Mouse (Mus musculus) CH12.LX (cell line): ENCODE data around the gene Polk. TPM values are rescaled to one million over a fixed set of nuclear protein-coding genes. Genes with fewer than 3 reads are reported as not detected.

Experiments used
- DNase-seq: peaks from one replicate; pipeline ENCODE4 v3.0.0-alpha.2; 2013; ENCODE audit errors: extremely low read depth
- H3K27ac ChIP-seq: 2 replicates; pipeline ENCODE4 v1.5.1; 2012; ENCODE audit warnings: low read depth, mild to moderate bottlenecking, control low read depth, moderate library complexity; ENCODE audit not compliant: insufficient read depth
- H3K27me3 ChIP-seq: replicated peaks from 2 replicates; pipeline ENCODE3; 2012; ENCODE audit warnings: inconsistent platforms
- H3K36me3 ChIP-seq, 2 experiments: replicated peaks in 1 of 2; 2 replicates each; pipeline versions ENCODE3 to v1.6.1; 2012; ENCODE audit warnings: inconsistent platforms in 1 of 2, low read length in 1 of 2, mild to moderate bottlenecking in 1 of 2, mixed read lengths in 1 of 2, moderate library complexity in 1 of 2; ENCODE audit not compliant: control insufficient read depth in 1 of 2, insufficient read depth in 1 of 2
- H3K4me1 ChIP-seq, 2 experiments: 2 replicates each; pipeline ENCODE4 v1.6.1; 2012; ENCODE audit warnings: inconsistent platforms in 1 of 2, moderate library complexity in 1 of 2; ENCODE audit not compliant: insufficient read depth in 2 of 2, control insufficient read depth in 1 of 2
- H3K4me2 ChIP-seq: 2 replicates; pipeline ENCODE4 v1.6.1; 2012; ENCODE audit warnings: low read depth, mild to moderate bottlenecking, control low read depth; ENCODE audit not compliant: poor library complexity, insufficient read depth, severe bottlenecking
- H3K4me3 ChIP-seq, 3 experiments: fragments of 150-350 bp in 1 of 3; sonication (generic) in 1 of 3; replicated peaks in 1 of 3; 2 replicates each; pipeline versions ENCODE3 to v1.5.1; 2011 to 2012; ENCODE audit warnings: low read depth in 2 of 3, low read length in 2 of 3, mild to moderate bottlenecking in 2 of 3, moderate library complexity in 2 of 3, control low read depth in 1 of 3, improper control_type of control experiment in 1 of 3, inconsistent platforms in 1 of 3, mixed read lengths in 1 of 3; ENCODE audit not compliant: poor library complexity in 1 of 3
- H3K79me2 ChIP-seq: replicated peaks from 2 replicates; pipeline ENCODE4 v1.6.1; 2012; ENCODE audit warnings: mild to moderate bottlenecking, moderate library complexity; ENCODE audit not compliant: control insufficient read depth, poor library complexity, insufficient read depth, severe bottlenecking; ENCODE audit errors: extremely low read depth
- H3K9ac ChIP-seq: 2 replicates; pipeline ENCODE4 v1.6.1; 2012; ENCODE audit warnings: low read depth, mild to moderate bottlenecking, control low read depth, moderate library complexity; ENCODE audit not compliant: insufficient read depth
- H3K9me3 ChIP-seq: replicated peaks from 2 replicates; pipeline ENCODE3; 2012; ENCODE audit warnings: low read length, inconsistent platforms, mixed read lengths
- CHD1 ChIP-seq: IDR thresholded peaks from 2 replicates; pipeline ENCODE4 v1.6.1; 2012; ENCODE audit warnings: low read depth, low read length, improper control_type of control experiment, inconsistent platforms
- CTCF ChIP-seq, 2 experiments: IDR thresholded peaks in 1 of 2; conservative IDR thresholded peaks in 1 of 2; 2 replicates each; pipeline ENCODE4 v1.5.1; 2011 to 2012; ENCODE audit warnings: low read depth in 2 of 2, low read length in 2 of 2, improper control_type of control experiment in 1 of 2, inconsistent platforms in 1 of 2, mild to moderate bottlenecking in 1 of 2, moderate library complexity in 1 of 2
- E2F4 ChIP-seq: IDR thresholded peaks from 2 replicates; pipeline ENCODE4 v1.6.1; 2011; ENCODE audit warnings: low read depth, low read length, improper control_type of control experiment; ENCODE audit not compliant: insufficient replicate concordance
- ELF1 ChIP-seq: IDR thresholded peaks from 2 replicates; pipeline ENCODE4 v1.6.1; 2014; ENCODE audit warnings: low read depth, mild to moderate bottlenecking, inconsistent platforms, low read length, improper control_type of control experiment
- ETS1 ChIP-seq: conservative IDR thresholded peaks from 2 replicates; pipeline ENCODE4 v1.6.1; 2012; ENCODE audit warnings: low read depth, mild to moderate bottlenecking, inconsistent platforms, low read length, improper control_type of control experiment, moderate library complexity
- HCFC1 ChIP-seq: IDR thresholded peaks from 2 replicates; pipeline ENCODE4 v1.6.1; 2012; ENCODE audit warnings: low read depth, mild to moderate bottlenecking, inconsistent platforms, low read length, improper control_type of control experiment
- JUND ChIP-seq: conservative IDR thresholded peaks from 2 replicates; pipeline ENCODE4 v1.6.1; 2011; ENCODE audit warnings: low read depth, low read length, improper control_type of control experiment
- KAT2A ChIP-seq: IDR thresholded peaks from 2 replicates; pipeline ENCODE4 v1.6.1; 2012; ENCODE audit warnings: low read length, improper control_type of control experiment, inconsistent platforms; ENCODE audit not compliant: insufficient replicate concordance
- MAFK ChIP-seq: IDR thresholded peaks from 2 replicates; pipeline ENCODE4 v1.6.1; 2011; ENCODE audit warnings: low read length, improper control_type of control experiment; ENCODE audit not compliant: insufficient replicate concordance
- MAX ChIP-seq: IDR thresholded peaks from 2 replicates; pipeline ENCODE4 v1.6.1; 2011; ENCODE audit warnings: low read length, improper control_type of control experiment
- MAZ ChIP-seq: IDR thresholded peaks from 2 replicates; pipeline ENCODE4 v1.6.1; 2012; ENCODE audit warnings: low read depth, mild to moderate bottlenecking, inconsistent platforms, low read length, improper control_type of control experiment, moderate library complexity
- MEF2A ChIP-seq: IDR thresholded peaks from 2 replicates; pipeline ENCODE4 v1.6.1; 2014; ENCODE audit warnings: low read depth, mild to moderate bottlenecking, inconsistent platforms, low read length, improper control_type of control experiment, borderline replicate concordance
- MXI1 ChIP-seq: IDR thresholded peaks from 2 replicates; pipeline ENCODE4 v1.6.1; 2011; ENCODE audit warnings: mild to moderate bottlenecking, low read depth, low read length, improper control_type of control experiment
- MYC ChIP-seq: IDR thresholded peaks from 2 replicates; pipeline ENCODE4 v1.6.1; 2011; ENCODE audit warnings: low read depth, mild to moderate bottlenecking, improper control_type of control experiment, low read length
- NELFE ChIP-seq: IDR thresholded peaks from 2 replicates; pipeline ENCODE4 v1.6.1; 2011; ENCODE audit warnings: low read depth, low read length, improper control_type of control experiment
- NRF1 ChIP-seq: IDR thresholded peaks from 2 replicates; pipeline ENCODE4 v1.6.1; 2014; ENCODE audit warnings: low read depth, mild to moderate bottlenecking, inconsistent platforms, low read length, improper control_type of control experiment, moderate library complexity
- RAD21 ChIP-seq: IDR thresholded peaks from 2 replicates; pipeline ENCODE4 v1.6.1; 2011; ENCODE audit warnings: low read depth, mild to moderate bottlenecking, low read length, improper control_type of control experiment, moderate library complexity
- SIN3A ChIP-seq: IDR thresholded peaks from 2 replicates; pipeline ENCODE4 v1.6.1; 2012; ENCODE audit warnings: low read length, improper control_type of control experiment, inconsistent platforms
- SMC3 ChIP-seq: IDR thresholded peaks from 2 replicates; pipeline ENCODE4 v1.6.1; 2011; ENCODE audit warnings: low read depth, low read length, improper control_type of control experiment
- TBP ChIP-seq: conservative IDR thresholded peaks from 2 replicates; pipeline ENCODE4 v1.6.1; 2011; ENCODE audit warnings: low read depth, low read length, improper control_type of control experiment
- UBTF ChIP-seq: IDR thresholded peaks from 2 replicates; pipeline ENCODE4 v1.6.1; 2012; ENCODE audit warnings: low read depth, mild to moderate bottlenecking, inconsistent platforms, low read length, improper control_type of control experiment, moderate library complexity
- USF2 ChIP-seq: conservative IDR thresholded peaks from 2 replicates; pipeline ENCODE4 v1.6.1; 2011; ENCODE audit warnings: low read depth, low read length, improper control_type of control experiment
- dilution Hi-C: fragments of 300-500 bp; cut with MboI; formaldehyde crosslinking; loops from 2 replicates; pipeline ENCODE4 v1.14.3; 2020; ENCODE audit warnings: low sequenced_read_pairs; ENCODE audit not compliant: extremely low pct_unique_long_range_greater_than_20kb, extremely low pct_ligation_motif_present
- in situ Hi-C: fragments of 300-500 bp; cut with MboI; formaldehyde crosslinking; loops from 3 replicates; pipeline ENCODE4 v1.14.3; 2019; ENCODE audit warnings: low sequenced_read_pairs, low pct_ligation_motif_present, low pct_unique_long_range_greater_than_20kb, mixed read lengths
- polyA plus RNA-seq: library from polyadenylated mRNA; unstranded; fragments of >175 nt; gene quantifications from 2 replicates; pipeline ENCODE4 v1.2.1, GENCODE M21; 2012; ENCODE audit warnings: low read depth; ENCODE audit not compliant: insufficient read length
- total RNA-seq, 2 experiments: library from RNA; depleted of rRNA; stranded (reverse); fragments of 300-350 nt in 1 of 2; fragments of >200 nt in 1 of 2; gene quantifications; 2 replicates each; pipeline ENCODE4 v1.2.3; 2012 to 2014

The Polk gene
- total and polyA plus RNA-seq, 3 experiments, result 10.4 to 12.9 (median 10.5) TPM

DNA sequence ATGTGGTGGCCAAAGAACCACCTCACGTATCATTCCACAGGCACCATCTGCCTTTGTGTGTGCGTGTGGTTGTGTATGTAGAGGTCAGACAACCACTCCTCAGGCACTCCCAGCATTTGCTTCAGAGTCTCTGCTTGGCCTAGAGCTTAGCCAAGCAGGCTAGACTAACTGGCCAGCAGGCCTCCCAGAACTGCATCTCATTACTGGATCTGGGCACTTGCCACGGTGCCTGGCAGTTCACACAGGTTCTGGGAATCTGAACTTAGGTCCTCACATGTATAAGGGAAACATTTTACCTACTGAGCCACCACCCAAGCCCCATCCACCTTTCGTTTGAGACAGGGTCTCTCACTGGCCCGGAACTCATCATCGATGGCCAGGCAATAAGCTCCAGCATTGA lies 10.2 kb downstream of the Polk start:
- Histone ChIP-seq H3K79me2 (peaks cover 30% of the 10 kb centered on the region), H3K4me1 (peaks cover 4 to 15% of the 10 kb centered on the region in 2 experiments; a peak in 3 of 4 replicates), H3K9me3 (peaks cover 3% of the 10 kb centered on the region), H3K27ac (no peak overlapping the region), H3K4me2 (no peak overlapping the region), H3K36me3 (peaks cover 0 to 39% of the 10 kb centered on the region in 2 experiments), H3K27me3 (no peaks in the 10 kb centered on the region)
- dilution Hi-C loops, result no loop called here
- no peak for DNase-seq
- no peak for TF ChIP-seq ETS1
- no peak for TF ChIP-seq TBP
- no peak for TF ChIP-seq SMC3
- no peak for TF ChIP-seq NELFE
- TF ChIP-seq KAT2A, result no peak
- no peak for TF ChIP-seq MYC
- no peak for TF ChIP-seq UBTF
- TF ChIP-seq, all 38 proteins: peak for 0
- H3K4me3 ChIP-seq, result no peak overlapping the region
- no peak overlapping the region for H3K9ac ChIP-seq
- in situ Hi-C loops, result no loop called here

DNA sequence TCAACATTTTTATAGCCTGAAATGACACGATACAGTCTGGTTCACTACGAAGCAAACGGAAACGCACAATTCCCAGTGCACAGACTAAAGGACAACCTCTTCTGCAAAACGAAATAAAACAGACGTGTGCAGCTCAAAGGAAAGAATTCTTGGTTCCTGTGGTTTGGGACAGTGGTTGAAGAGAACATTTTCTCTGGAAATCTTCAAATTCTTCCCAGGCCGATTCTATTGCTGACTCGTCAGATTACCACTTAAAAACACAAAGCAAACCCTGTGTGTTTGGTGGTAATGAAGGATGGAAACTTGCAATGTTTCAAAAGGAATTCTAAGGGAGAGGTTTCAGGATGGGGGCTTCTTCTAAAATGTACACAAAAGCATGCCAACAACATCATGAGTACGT lies 12.3 kb downstream of the Polk start:
- in situ Hi-C loops, result no loop called here
- Histone ChIP-seq H3K27me3 (no peaks in the 10 kb centered on the region), H3K9ac (no peak overlapping the region), H3K4me3 (no peak overlapping the region), H3K9me3 (peaks cover 3% of the 10 kb centered on the region), H3K36me3 (peaks cover 0 to 48% of the 10 kb centered on the region in 2 experiments), H3K4me2 (no peak overlapping the region), H3K4me1 (peaks cover 4 to 15% of the 10 kb centered on the region in 2 experiments; a peak in 3 of 4 replicates), H3K27ac (no peak overlapping the region), H3K79me2 (peaks cover 26% of the 10 kb centered on the region)
- no peak for DNase-seq
- dilution Hi-C loops, result no loop called here
- TF ChIP-seq MAZ (no peak), SIN3A (no peak), MAFK (peak; percentile 59; the same call in 1 of the 2 replicates), E2F4 (no peak)

DNA sequence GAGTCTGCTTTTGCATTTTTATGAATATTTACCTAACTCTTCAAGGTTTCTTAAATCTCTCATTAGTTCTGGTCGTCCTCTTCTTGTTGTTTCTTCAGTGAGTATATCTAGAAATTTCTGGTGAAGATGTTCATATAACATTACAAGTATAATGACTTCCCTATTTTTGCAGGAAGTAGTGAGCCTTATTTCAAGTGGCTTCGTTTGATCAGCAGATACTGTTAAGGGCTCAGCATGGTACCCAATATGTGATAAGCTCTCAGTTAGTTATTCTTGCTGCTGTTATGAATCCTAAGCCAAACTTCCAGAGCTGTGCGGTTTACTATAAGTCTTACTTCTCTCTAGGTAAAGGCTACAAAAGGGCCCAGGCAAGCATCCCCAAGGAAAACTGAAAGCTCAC lies 12.8 kb downstream of the Polk start:
- no peak overlapping the region for H3K4me2 ChIP-seq
- H3K4me3 ChIP-seq, result no peak overlapping the region
- H3K4me1 ChIP-seq, result peaks cover 4 to 15% of the 10 kb centered on the region in 2 experiments; a peak in 3 of 4 replicates
- no peak for TF ChIP-seq MEF2A
- TF ChIP-seq USF2, result no peak
- no peak for TF ChIP-seq MAX
- no peak for TF ChIP-seq SIN3A
- TF ChIP-seq MXI1, result no peak
- TF ChIP-seq ELF1, result no peak
- no peak for TF ChIP-seq MYC
- TF ChIP-seq HCFC1, result no peak
- TF ChIP-seq SMC3, result no peak
- no peak for TF ChIP-seq RAD21
- TF ChIP-seq CHD1, result no peak
- no peak for TF ChIP-seq NRF1
- no peak for TF ChIP-seq JUND
- no peak for TF ChIP-seq CTCF (conservative IDR thresholded peaks at IDR 0.05 in 1 of 2, IDR thresholded peaks at IDR 0.05 in 1 of 2; ENCODE audit: low read depth in 2 of 2, low read length in 2 of 2)
- TF ChIP-seq KAT2A, result no peak
- TF ChIP-seq, all 38 proteins: peak for 0
- Histone ChIP-seq H3K36me3 (peaks cover 0 to 48% of the 10 kb centered on the region in 2 experiments), H3K9ac (no peak overlapping the region), H3K9me3 (peaks cover 3% of the 10 kb centered on the region), H3K27ac (no peak overlapping the region), H3K27me3 (no peaks in the 10 kb centered on the region), H3K79me2 (peaks cover 26% of the 10 kb centered on the region)
- in situ Hi-C loops, result no loop called here
- no peak for DNase-seq
- dilution Hi-C loops, result no loop called here
